Mouse (Mus musculus) lung, adult 2 months (tissue): ENCODE results near the gene Hspa2.

ENCODE experiments used
- CTCF ChIP-seq: fragments of 200-500 bp; IDR thresholded peaks from 2 replicates; pipeline ENCODE4 v1.5.1; 2011; ENCODE audit warnings: mild to moderate bottlenecking, low read length, control low read depth; ENCODE audit not compliant: insufficient read depth
- POLR2A ChIP-seq: fragments of 200-500 bp; IDR thresholded peaks from 2 replicates; pipeline ENCODE4 v1.6.1; 2011; ENCODE audit warnings: low read depth, mild to moderate bottlenecking, control low read depth, low read length, borderline replicate concordance; ENCODE audit errors: extremely low read depth

DNA sequence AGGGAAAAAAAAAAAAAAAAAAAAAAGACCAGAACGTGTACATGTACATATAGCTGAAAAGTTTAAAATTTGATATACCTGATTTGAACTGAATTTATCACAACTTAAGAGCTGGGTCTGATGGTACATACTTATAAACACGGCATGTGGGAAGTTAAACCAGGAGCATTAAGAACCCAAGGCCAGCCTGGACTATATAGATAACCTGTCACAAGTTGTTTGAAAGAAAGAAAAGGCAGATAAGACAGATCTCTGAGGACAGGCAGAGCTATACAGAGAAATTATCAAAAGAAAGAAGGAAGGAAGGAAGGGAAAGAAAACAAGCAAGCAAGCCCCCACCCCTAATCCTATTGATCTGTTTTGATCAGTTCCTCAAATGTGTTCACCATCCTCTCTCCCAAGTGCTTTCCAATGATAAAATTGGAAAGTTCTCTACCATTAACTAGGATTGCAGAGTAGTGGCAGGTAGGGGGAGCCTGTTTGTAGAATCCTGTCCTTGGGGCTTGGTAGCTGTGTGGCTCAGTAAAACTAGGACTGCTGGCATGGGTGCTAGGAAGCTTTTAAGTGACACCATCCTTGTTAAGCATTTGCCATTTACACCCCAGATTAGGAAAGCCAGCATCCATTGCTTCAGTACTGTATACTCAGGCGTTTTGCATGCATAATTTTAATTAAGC is 12.2 kb upstream of the Hspa2 start:
- TF ChIP-seq CTCF (no peak), POLR2A (no peak)
